Mouse (Mus musculus) stomach, embryonic 14.5 days (tissue): ENCODE results near the gene Zfp639. TPM values are rescaled to one million over a fixed set of nuclear protein-coding genes. Genes with fewer than 3 reads are reported as not detected.
A peak's percentile ranks its signal among the peaks of the same experiment; 100 is the strongest.

Experiments
- ATAC-seq: fragments of 200-750 bp; cut with Nextera tagmentation; 2 replicates; pipeline ENCODE4 v1.8.0; 2017; ENCODE audit warnings: low read depth, moderate TSS enrichment; ENCODE audit not compliant: insufficient number of reproducible peaks, insufficient read depth, low FRiP score
- H3K27ac ChIP-seq: fragments of 300-500 bp; sonication (generic); 2 replicates; pipeline ENCODE4 v1.5.1; 2014; ENCODE audit warnings: mild to moderate bottlenecking, low read length, moderate library complexity, mixed read lengths
- H3K27me3 ChIP-seq: fragments of 300-500 bp; sonication (generic); 2 replicates; pipeline ENCODE4 v1.6.1; 2014; ENCODE audit warnings: low read length, control low read depth, mixed read lengths; ENCODE audit not compliant: control insufficient read depth, insufficient read depth
- H3K36me3 ChIP-seq: fragments of 300-500 bp; sonication (generic); 2 replicates; pipeline ENCODE4 v1.6.1; 2014; ENCODE audit warnings: mild to moderate bottlenecking, control low read depth, low read length, moderate library complexity, mixed read lengths; ENCODE audit not compliant: control insufficient read depth, insufficient read depth
- H3K4me1 ChIP-seq: fragments of 300-500 bp; sonication (generic); 2 replicates; pipeline ENCODE4 v1.6.1; 2014; ENCODE audit warnings: low read length, control low read depth, mixed read lengths; ENCODE audit not compliant: control insufficient read depth, insufficient read depth
- H3K4me2 ChIP-seq: fragments of 300-500 bp; sonication (generic); replicated peaks from 2 replicates; pipeline ENCODE4 v1.6.1; 2014; ENCODE audit warnings: low read depth, low read length, control low read depth
- H3K4me3 ChIP-seq: fragments of 300-500 bp; sonication (generic); 2 replicates; pipeline ENCODE4 v1.5.1; 2014; ENCODE audit warnings: low read depth, low read length, control low read depth
- H3K9ac ChIP-seq: fragments of 300-500 bp; sonication (generic); replicated peaks from 2 replicates; pipeline ENCODE4 v1.6.1; 2014; ENCODE audit warnings: low read depth, mild to moderate bottlenecking, control low read depth, low read length, moderate library complexity, mixed read lengths
- H3K9me3 ChIP-seq: fragments of 300-500 bp; sonication (generic); 2 replicates; pipeline ENCODE4 v1.6.1; 2016; ENCODE audit warnings: low read depth, low read length, control low read depth; ENCODE audit not compliant: control insufficient read depth
- WGBS: fragments of 180-500 bp; shearing (Covaris S2); extraction: QIAGEN DNeasy Blood & Tissue Kit; methylation state at CpG from one replicate; pipeline ENCODE4 v1.1.7; 2014; 5-methylcytosine and 5-hydroxymethylcytosine counted together
- polyA plus RNA-seq: library from polyadenylated mRNA; unstranded; fragments of >200 nt; fragmentation: Nextera tagmentation; extraction: Ambion mirVana; gene quantifications from 2 replicates; pipeline ENCODE4 v1.2.1, GENCODE M21; 2014

Gene Zfp639
- 39.8 and 46.5 TPM in 2 replicates for polyA plus RNA-seq

- H3K9me3 ChIP-seq, result no peaks in the 10 kb centered on the region
- ATAC-seq, result no peak; the same call in 1 of the 2 replicates
- no peaks in the 10 kb centered on the region for H3K27me3 ChIP-seq
- WGBS, result 6% methylated on average over 24 of the region's 24 CpGs
- H3K36me3 ChIP-seq, result peaks cover 7% of the 10 kb centered on the region
- H3K4me2 ChIP-seq, result peak within 1 kb of the TSS; percentile 65
- H3K4me3 ChIP-seq, result peak within 1 kb of the TSS; percentile 83
- peak within 1 kb of the TSS; percentile 80 for H3K27ac ChIP-seq
- H3K9ac ChIP-seq, result peak within 1 kb of the TSS; percentile 82
- H3K4me1 ChIP-seq, result peaks cover 20% of the 10 kb centered on the region
Observed at GRCm38 (mm10) chr3:32509496-32510374, at the start of gene Zfp639. TSS of gene Zfp639 (plus strand) at chr3:32510259.

GRCm38 (mm10) chr3:32467321-32467720, 42.7 kb upstream of the Zfp639 start:
- Histone ChIP-seq H3K4me3 (no peak overlapping the region), H3K27me3 (no peaks in the 10 kb centered on the region), H3K4me2 (no peak overlapping the region), H3K27ac (no peak overlapping the region), H3K9me3 (no peaks in the 10 kb centered on the region), H3K9ac (no peak overlapping the region), H3K4me1 (0 out of 2 replicates have a peak, but pooled peaks cover 3% of the 10 kb centered on the region), H3K36me3 (peaks cover 15% of the 10 kb centered on the region; the same call in 1 of the 2 replicates)
- ATAC-seq, result no peak
- 91% methylated on average over 4 of the region's 4 CpGs for WGBS

- peaks cover 6% of the 10 kb centered on the region; the same call in 1 of the 2 replicates for H3K36me3 ChIP-seq
- H3K4me2 ChIP-seq, result no peak overlapping the region
- WGBS, result 35% methylated on average over 4 of the region's 4 CpGs
- ATAC-seq, result no peak
- no peak overlapping the region for H3K9ac ChIP-seq
- 0 out of 2 replicates have a peak, but pooled peaks cover 3% of the 10 kb centered on the region for H3K4me1 ChIP-seq
- H3K4me3 ChIP-seq, result no peak overlapping the region
- no peak overlapping the region for H3K27ac ChIP-seq
- H3K9me3 ChIP-seq, result no peaks in the 10 kb centered on the region
- no peaks in the 10 kb centered on the region for H3K27me3 ChIP-seq
Observed at GRCm38 (mm10) chr3:32468411-32468810, 41.6 kb upstream of the Zfp639 start.

- no peaks in the 10 kb centered on the region for H3K27me3 ChIP-seq
- no peak overlapping the region for H3K4me2 ChIP-seq
- no peak for ATAC-seq
- 0 out of 2 replicates have a peak, but pooled peaks cover 3% of the 10 kb centered on the region for H3K4me1 ChIP-seq
- no peaks in the 10 kb centered on the region; the same call in 1 of the 2 replicates for H3K36me3 ChIP-seq
- no peak overlapping the region for H3K27ac ChIP-seq
- 87% methylated on average over 7 of the region's 7 CpGs for WGBS
- no peak overlapping the region for H3K4me3 ChIP-seq
- no peaks in the 10 kb centered on the region for H3K9me3 ChIP-seq
- no peak overlapping the region for H3K9ac ChIP-seq
Observed at GRCm38 (mm10) chr3:32470449-32470848, 39.6 kb upstream of the Zfp639 start.

- Histone ChIP-seq H3K36me3 (no peaks in the 10 kb centered on the region; the same call in 1 of the 2 replicates), H3K4me3 (no peak overlapping the region), H3K27me3 (no peaks in the 10 kb centered on the region), H3K4me1 (0 out of 2 replicates have a peak, but pooled peaks cover 3% of the 10 kb centered on the region), H3K9ac (no peak overlapping the region), H3K9me3 (no peaks in the 10 kb centered on the region), H3K27ac (no peak overlapping the region), H3K4me2 (no peak overlapping the region)
- WGBS, result 60% methylated on average over 6 of the region's 6 CpGs
- ATAC-seq, result 0 out of 2 replicates have a peak, but pooled peaks have one; percentile 51
Observed at GRCm38 (mm10) chr3:32471098-32471497, 39.0 kb upstream of the Zfp639 start.

GRCm38 (mm10) chr3:32472191-32472900, 37.7 kb upstream of the Zfp639 start:
- Histone ChIP-seq H3K4me2 (no peak overlapping the region), H3K9ac (no peak overlapping the region), H3K9me3 (no peaks in the 10 kb centered on the region), H3K4me3 (no peak overlapping the region), H3K4me1 (0 out of 2 replicates have a peak, but pooled peaks cover 3% of the 10 kb centered on the region), H3K27ac (no peak overlapping the region), H3K27me3 (no peaks in the 10 kb centered on the region), H3K36me3 (no peaks in the 10 kb centered on the region)
- 0 out of 2 replicates have a peak, but pooled peaks have one; percentile 46 for ATAC-seq
- WGBS, result 65% methylated on average over 14 of the region's 14 CpGs

- WGBS, result 79% methylated on average over 10 of the region's 10 CpGs
- H3K27me3 ChIP-seq, result no peaks in the 10 kb centered on the region
- 0 out of 2 replicates have a peak, but pooled peaks cover 3% of the 10 kb centered on the region for H3K4me1 ChIP-seq
- no peak overlapping the region for H3K27ac ChIP-seq
- H3K36me3 ChIP-seq, result no peaks in the 10 kb centered on the region
- ATAC-seq, result no peak
- no peak overlapping the region for H3K4me3 ChIP-seq
- H3K9ac ChIP-seq, result no peak overlapping the region
- no peak overlapping the region for H3K4me2 ChIP-seq
- H3K9me3 ChIP-seq, result no peaks in the 10 kb centered on the region
Observed at GRCm38 (mm10) chr3:32473184-32473583, 36.9 kb upstream of the Zfp639 start.

- ATAC-seq, result no peak
- Histone ChIP-seq H3K27me3 (no peaks in the 10 kb centered on the region), H3K9ac (no peak overlapping the region), H3K4me1 (no peaks in the 10 kb centered on the region), H3K36me3 (no peaks in the 10 kb centered on the region), H3K27ac (no peak overlapping the region), H3K9me3 (no peaks in the 10 kb centered on the region), H3K4me3 (no peak overlapping the region), H3K4me2 (no peak overlapping the region)
- WGBS, result 91% methylated on average over 7 of the region's 7 CpGs
Observed at GRCm38 (mm10) chr3:32479961-32480360, 30.1 kb upstream of the Zfp639 start.
